Mouse (Mus musculus) midbrain, embryonic 11.5 days (tissue): Measurements from ENCODE around the gene Caprin1. TPM values are rescaled to one million over a fixed set of nuclear protein-coding genes. Genes with fewer than 3 reads are reported as not detected.

Experiments
- ATAC-seq: fragments of 200-750 bp; cut with Nextera tagmentation; 2 replicates; pipeline ENCODE4 v1.8.0; 2017; ENCODE audit warnings: moderate TSS enrichment, moderate library complexity; ENCODE audit not compliant: low FRiP score
- DNase-seq: peaks from one replicate; pipeline ENCODE4 v3.0.0; 2015; ENCODE audit warnings: low spot score; ENCODE audit errors: missing footprints
- H3K27ac ChIP-seq: fragments of 300-500 bp; sonication (generic); 2 replicates; pipeline ENCODE4 v1.5.1; 2014; ENCODE audit warnings: low read depth, low read length
- H3K27me3 ChIP-seq: fragments of 300-500 bp; sonication (generic); 2 replicates; pipeline ENCODE4 v1.6.1; 2014; ENCODE audit warnings: mild to moderate bottlenecking, low read length, moderate library complexity, mixed read lengths; ENCODE audit not compliant: control insufficient read depth, insufficient read depth
- H3K36me3 ChIP-seq: fragments of 300-500 bp; sonication (generic); 2 replicates; pipeline ENCODE4 v1.6.1; 2014; ENCODE audit warnings: mild to moderate bottlenecking, low read length, moderate library complexity, mixed read lengths; ENCODE audit not compliant: control insufficient read depth, insufficient read depth
- H3K4me1 ChIP-seq: fragments of 300-500 bp; sonication (generic); 2 replicates; pipeline ENCODE4 v1.6.1; 2014; ENCODE audit warnings: low read length; ENCODE audit not compliant: control insufficient read depth, insufficient read depth
- H3K4me2 ChIP-seq: fragments of 300-500 bp; sonication (generic); 2 replicates; pipeline ENCODE4 v1.6.1; 2014; ENCODE audit warnings: mild to moderate bottlenecking, moderate library complexity
- H3K4me3 ChIP-seq: fragments of 300-500 bp; sonication (generic); 2 replicates; pipeline ENCODE4 v1.5.1; 2014; ENCODE audit warnings: low read depth, low read length
- H3K9ac ChIP-seq: fragments of 300-500 bp; sonication (generic); 2 replicates; pipeline ENCODE4 v1.6.1; 2014; ENCODE audit warnings: low read length
- H3K9me3 ChIP-seq: fragments of 300-500 bp; sonication (generic); 2 replicates; pipeline ENCODE4 v1.6.1; 2016; ENCODE audit warnings: low read length; ENCODE audit not compliant: control insufficient read depth
- whole genome bisulfite sequencing: fragments of 180-500 bp; shearing (Covaris S2); extraction: QIAGEN DNeasy Blood & Tissue Kit; methylation state at CpG from one replicate; pipeline ENCODE4 v1.1.7; 2014; 5-methylcytosine and 5-hydroxymethylcytosine counted together
- polyA plus RNA-seq: library from polyadenylated mRNA; unstranded; fragments of >200 nt; fragmentation: Nextera tagmentation; extraction: Ambion mirVana; gene quantifications from 2 replicates; pipeline ENCODE4 v1.2.1, GENCODE M21; 2014

Caprin1 gene
- polyA plus RNA-seq, 1 experiment from 2014 or later = 662 TPM

DNA sequence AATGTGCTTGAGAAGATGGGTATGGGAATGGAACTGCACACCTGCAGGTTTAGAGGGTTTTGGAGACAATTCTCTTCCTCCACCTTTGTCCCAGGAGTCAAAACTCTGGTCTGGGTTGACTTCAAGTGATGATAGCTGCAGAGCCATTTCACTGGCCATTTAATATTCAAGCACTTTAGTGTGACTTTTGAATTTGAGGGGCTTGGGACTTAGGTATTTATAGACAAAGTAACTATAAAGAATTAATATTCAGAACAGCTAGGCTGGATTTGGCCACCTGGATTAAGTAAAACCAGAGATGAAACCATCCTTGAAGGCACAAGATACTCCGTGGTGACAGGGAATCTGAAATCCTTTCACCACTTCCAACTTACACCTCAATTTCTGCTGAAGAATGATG lies 35.0 kb downstream of the Caprin1 start:
- ATAC-seq = no peak
- WGBS = 59% methylated on average over 1 of the region's 1 CpGs

DNA sequence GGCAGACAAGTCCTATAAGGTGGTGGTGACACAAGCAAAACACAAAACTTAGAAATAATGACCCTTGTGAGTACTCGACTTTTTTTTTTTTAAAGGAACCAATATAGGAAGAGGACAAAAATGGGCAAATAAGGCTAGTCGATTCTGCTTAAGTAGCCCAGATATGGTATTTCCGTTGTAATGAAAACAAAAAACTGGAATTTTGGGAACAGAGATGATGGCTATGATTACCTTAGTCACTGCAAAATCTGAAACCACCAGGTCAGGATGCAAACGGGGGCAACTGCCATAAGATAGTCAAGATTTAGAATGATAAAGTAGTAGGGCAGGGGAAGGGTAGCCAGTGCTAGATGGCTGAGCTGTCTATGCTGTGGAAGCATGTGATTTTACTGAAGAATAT lies 35.5 kb downstream of the Caprin1 start:
- Histone ChIP-seq H3K4me1 (peaks cover 6% of the 10 kb centered on the region; the same call in 1 of the 2 replicates), H3K4me2 (peak overlapping the region; percentile 86), H3K36me3 (peaks cover 7% of the 10 kb centered on the region), H3K9ac (no peak overlapping the region), H3K9me3 (no peaks in the 10 kb centered on the region), H3K27me3 (no peaks in the 10 kb centered on the region), H3K4me3 (no peak overlapping the region), H3K27ac (no peak overlapping the region)
- ATAC-seq (no peak), DNase-seq (peak; percentile 90)
- WGBS = 41% methylated on average over 4 of the region's 4 CpGs

More for the DNA sequence above, 35.0 kb downstream of the Caprin1 start:
- Histone ChIP-seq H3K4me1 (peaks cover 6% of the 10 kb centered on the region; the same call in 1 of the 2 replicates), H3K4me2 (no peak overlapping the region; the same call in 1 of the 2 replicates), H3K36me3 (peaks cover 8% of the 10 kb centered on the region), H3K9me3 (no peaks in the 10 kb centered on the region), H3K9ac (no peak overlapping the region), H3K27ac (no peak overlapping the region), H3K4me3 (no peak overlapping the region), H3K27me3 (no peaks in the 10 kb centered on the region)
- DNase-seq = peak; percentile 90

DNA sequence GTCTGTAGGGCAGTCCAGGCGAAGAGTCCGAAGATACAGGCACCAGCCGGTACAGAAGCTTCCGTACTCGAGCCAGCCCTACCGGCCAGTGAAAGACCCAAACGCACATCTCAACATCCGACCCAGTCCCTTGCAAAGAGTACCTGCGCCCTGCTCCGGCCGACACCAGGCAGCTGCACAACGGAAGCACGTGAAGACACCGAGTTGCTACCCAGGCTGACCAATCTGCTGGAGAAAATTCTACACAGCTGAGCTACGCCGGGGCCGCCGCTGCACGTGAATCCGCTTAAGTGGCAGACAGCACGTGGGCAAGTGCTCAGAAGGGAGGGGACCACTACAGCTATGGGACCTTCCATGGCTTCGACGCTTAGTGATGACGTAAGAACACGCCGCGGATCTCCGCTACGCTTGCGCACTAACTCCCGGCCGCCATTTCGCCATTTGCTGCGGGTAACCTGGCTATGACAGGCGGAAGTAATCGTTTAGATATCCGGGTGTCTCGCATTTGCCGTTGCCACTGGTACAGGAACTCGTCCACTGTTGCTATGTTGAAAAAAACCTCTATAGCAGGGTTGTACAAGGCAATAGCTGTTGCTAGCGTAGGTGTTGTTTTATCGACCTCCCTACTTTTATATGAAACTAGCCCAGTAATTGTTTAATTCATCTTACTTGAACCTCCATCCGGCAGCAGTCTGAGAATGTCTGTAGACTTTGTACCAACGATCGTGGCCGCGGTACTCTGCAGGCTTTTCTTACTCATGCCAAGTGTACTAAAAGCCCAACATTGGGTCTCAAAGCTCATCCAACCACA lies 36.3 kb downstream of the Caprin1 start, which contains the start of gene Nat10:
Gene Nat10 (minus strand): TSS at position 365 of the 811 bp plus-strand sequence.
- ATAC-seq = peak; percentile 97
- H3K36me3 ChIP-seq = peaks cover 3% of the 10 kb centered on the region; the same call in 1 of the 2 replicates
- peak; percentile 100 for DNase-seq
- H3K4me2 ChIP-seq = peak within 1 kb of the TSS; percentile 86
- peak within 1 kb of the TSS; percentile 78 for H3K4me3 ChIP-seq
- H3K27me3 ChIP-seq = no peaks in the 10 kb centered on the region
- no peaks in the 10 kb centered on the region for H3K9me3 ChIP-seq
- H3K4me1 ChIP-seq = peaks cover 6% of the 10 kb centered on the region; the same call in 1 of the 2 replicates
- WGBS = under 1% methylated on average over 47 of the region's 47 CpGs
- H3K27ac ChIP-seq = peak within 1 kb of the TSS; percentile 44; the same call in 1 of the 2 replicates
- H3K9ac ChIP-seq = peak within 1 kb of the TSS; percentile 70

DNA sequence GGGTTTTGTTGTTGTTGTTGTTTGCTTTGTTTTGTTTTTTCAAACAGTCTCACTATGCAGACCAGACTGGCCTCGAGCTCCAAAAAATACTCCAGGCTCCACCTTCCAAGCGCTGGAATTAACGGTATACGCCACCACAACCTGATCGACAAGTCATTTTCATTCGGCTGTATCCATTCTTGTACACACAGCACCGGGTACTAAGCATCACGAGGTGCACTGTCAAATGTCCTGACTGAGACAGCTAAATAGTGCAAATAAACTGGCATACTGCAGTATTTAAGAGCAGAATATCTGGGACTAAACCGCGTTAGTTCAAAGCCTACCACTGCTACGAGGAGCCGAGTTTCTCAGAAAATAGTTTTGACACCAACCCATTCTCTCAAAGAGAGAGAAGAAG lies 37.0 kb downstream of the Caprin1 start:
- no peaks in the 10 kb centered on the region for H3K9me3 ChIP-seq
- H3K9ac ChIP-seq = peak overlapping the region; percentile 70
- 3% methylated on average over 12 of the region's 12 CpGs for WGBS
- peaks cover 6% of the 10 kb centered on the region; the same call in 1 of the 2 replicates for H3K4me1 ChIP-seq
- peak overlapping the region; percentile 44; the same call in 1 of the 2 replicates for H3K27ac ChIP-seq
- ATAC-seq (peak; percentile 18), DNase-seq (no peak)
- H3K4me3 ChIP-seq = peak overlapping the region; percentile 78
- peak overlapping the region; percentile 86 for H3K4me2 ChIP-seq
- H3K27me3 ChIP-seq = no peaks in the 10 kb centered on the region
- H3K36me3 ChIP-seq = no peaks in the 10 kb centered on the region

DNA sequence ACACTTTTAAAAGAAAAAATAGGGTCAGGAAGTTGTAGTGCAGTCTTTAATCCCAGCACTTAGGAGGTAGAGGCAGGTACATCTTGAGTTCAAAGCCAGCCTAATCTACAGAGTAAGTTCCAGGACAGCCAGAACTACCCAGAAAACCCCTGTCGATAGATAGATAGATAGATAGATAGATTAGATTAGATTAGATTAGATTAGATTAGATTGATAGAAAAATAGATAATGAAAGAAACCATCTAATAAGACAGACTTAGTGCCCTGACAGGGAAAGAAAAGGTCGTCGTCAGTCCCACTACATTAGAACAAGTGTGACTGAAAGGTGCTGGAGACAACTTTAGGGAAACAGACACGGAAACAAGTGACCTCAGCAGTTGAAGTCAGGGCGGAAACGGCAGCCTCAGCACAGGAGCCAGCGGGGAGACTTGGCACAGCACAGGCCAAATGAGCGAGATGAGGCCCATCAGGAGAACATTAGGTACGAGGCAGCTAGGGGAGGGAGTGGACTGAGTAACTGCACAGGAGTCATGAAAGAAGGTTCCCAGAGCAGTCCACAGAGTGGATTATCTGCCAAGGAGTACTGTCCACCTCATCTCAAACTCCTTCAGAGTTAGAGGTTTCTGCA lies 41.9 kb downstream of the Caprin1 start:
- Histone ChIP-seq H3K4me1 (0 out of 2 replicates have a peak, but pooled peaks cover 2% of the 10 kb centered on the region), H3K4me3 (no peak overlapping the region), H3K9ac (no peak overlapping the region), H3K4me2 (no peak overlapping the region), H3K27ac (no peak overlapping the region), H3K9me3 (no peaks in the 10 kb centered on the region), H3K27me3 (no peaks in the 10 kb centered on the region), H3K36me3 (peaks cover 16% of the 10 kb centered on the region)
- ATAC-seq (no peak), DNase-seq (no peak)
- 90% methylated on average over 9 of the region's 9 CpGs for WGBS

DNA sequence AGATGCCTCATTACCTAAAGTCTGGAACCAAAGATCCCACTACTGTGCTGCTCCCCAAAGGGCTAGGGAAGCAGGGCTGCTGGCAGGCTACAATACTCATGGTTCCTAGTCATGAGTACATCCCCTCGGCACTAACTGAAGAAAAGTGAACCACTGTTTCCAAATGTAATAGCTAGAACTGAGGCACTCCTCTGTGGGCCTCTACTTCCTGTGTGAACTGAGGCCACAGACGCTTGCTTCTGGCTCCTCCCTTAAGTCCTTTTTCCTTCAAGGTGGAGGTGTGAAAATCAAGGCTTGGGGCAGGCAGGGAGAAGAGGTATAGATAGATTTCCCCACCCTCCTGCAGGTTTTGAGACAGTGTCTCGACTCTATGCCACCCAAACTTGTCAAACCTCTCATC lies 42.8 kb downstream of the Caprin1 start:
- Histone ChIP-seq H3K4me2 (no peak overlapping the region), H3K9me3 (no peaks in the 10 kb centered on the region), H3K4me1 (no peaks in the 10 kb centered on the region), H3K27me3 (no peaks in the 10 kb centered on the region), H3K9ac (no peak overlapping the region), H3K27ac (no peak overlapping the region), H3K4me3 (no peak overlapping the region), H3K36me3 (peaks cover 19% of the 10 kb centered on the region)
- ATAC-seq (no peak), DNase-seq (no peak)
- WGBS = 85% methylated on average over 3 of the region's 3 CpGs

DNA sequence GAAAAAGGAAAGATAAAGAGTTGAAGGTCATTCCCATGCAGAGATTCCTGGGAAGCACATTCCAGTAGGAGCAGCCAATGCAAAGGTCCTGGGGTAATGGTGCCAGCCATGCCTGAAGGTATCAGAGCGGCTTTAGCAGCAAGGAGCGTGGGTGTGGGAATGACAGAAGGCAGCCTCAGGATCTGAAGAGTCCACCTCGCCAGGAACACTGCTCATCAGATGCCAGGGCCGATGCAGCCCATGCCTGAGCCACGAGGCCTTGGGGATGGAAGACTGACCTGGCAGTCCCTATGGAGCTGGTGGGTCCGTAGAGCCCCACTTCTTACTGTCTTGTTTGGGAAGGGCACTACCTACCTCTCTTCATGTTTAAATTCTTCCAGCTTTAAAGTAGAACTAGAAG lies 45.7 kb downstream of the Caprin1 start:
- Histone ChIP-seq H3K9me3 (no peaks in the 10 kb centered on the region), H3K4me2 (no peak overlapping the region), H3K27me3 (no peaks in the 10 kb centered on the region), H3K4me3 (no peak overlapping the region), H3K36me3 (peaks cover 23% of the 10 kb centered on the region), H3K4me1 (no peaks in the 10 kb centered on the region), H3K9ac (no peak overlapping the region), H3K27ac (no peak overlapping the region)
- no peak for DNase-seq
- 93% methylated on average over 6 of the region's 6 CpGs for WGBS
- ATAC-seq = no peak

DNA sequence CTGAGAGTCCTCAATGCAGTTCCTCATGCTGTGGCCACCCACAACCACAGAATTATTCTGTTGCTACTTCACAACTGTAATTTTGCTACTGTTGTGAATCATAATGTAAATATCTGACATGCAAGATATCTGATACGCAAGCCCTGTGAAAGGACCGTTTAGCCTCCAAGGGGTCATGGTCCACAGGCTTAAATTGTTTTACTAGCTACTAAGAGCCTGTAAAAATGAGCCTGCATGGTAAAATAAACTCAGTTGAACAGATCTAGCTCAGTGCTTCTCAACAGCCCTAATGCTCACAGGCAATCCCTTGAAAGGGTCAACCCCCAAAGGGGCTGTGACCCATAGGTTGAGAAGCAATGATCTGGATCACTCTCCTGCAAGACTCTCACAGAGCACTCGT lies 48.4 kb downstream of the Caprin1 start:
- Histone ChIP-seq H3K27ac (no peak overlapping the region), H3K4me1 (no peaks in the 10 kb centered on the region), H3K9me3 (no peaks in the 10 kb centered on the region), H3K4me3 (no peak overlapping the region), H3K36me3 (peaks cover 23% of the 10 kb centered on the region), H3K9ac (no peak overlapping the region), H3K4me2 (no peak overlapping the region), H3K27me3 (no peaks in the 10 kb centered on the region)
- no peak for DNase-seq
- 94% methylated on average over 3 of the region's 3 CpGs for WGBS
- no peak for ATAC-seq

DNA sequence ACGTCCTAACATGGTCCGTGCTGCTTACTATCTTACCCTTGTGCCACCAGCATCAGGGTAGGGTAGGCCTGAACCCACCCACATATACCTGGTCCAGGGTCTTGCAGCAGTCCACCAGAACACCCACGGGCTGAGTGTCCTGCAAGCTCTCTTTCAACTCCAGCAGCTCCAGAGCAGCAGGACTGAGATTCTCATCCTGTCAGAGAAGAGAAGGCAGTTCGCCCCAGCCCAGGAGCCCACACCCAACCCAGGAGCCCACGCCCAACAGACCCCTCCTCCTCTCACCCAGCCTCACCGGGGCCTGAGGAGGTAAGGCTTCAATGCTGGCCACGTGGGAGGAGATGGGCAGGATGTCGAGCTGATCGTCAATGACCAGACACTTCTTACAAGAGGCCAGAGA lies 49.6 kb downstream of the Caprin1 start:
- Histone ChIP-seq H3K4me1 (no peaks in the 10 kb centered on the region), H3K4me3 (no peak overlapping the region), H3K27me3 (no peaks in the 10 kb centered on the region), H3K9me3 (no peaks in the 10 kb centered on the region), H3K4me2 (no peak overlapping the region), H3K36me3 (peaks cover 23% of the 10 kb centered on the region), H3K27ac (no peak overlapping the region), H3K9ac (no peak overlapping the region)
- ATAC-seq (no peak), DNase-seq (no peak)
- 90% methylated on average over 9 of the region's 9 CpGs for WGBS
